Mouse (Mus musculus): ENCODE results near the gene Peg10.
A peak's percentile ranks its signal among the peaks of the same experiment; 100 is the strongest.
"Not testable (repeated sequence)": the region's sequence is repeated elsewhere in the genome, so short reads cannot be mapped to it uniquely, and the experiment has no call there.

Gene Peg10

DNA sequence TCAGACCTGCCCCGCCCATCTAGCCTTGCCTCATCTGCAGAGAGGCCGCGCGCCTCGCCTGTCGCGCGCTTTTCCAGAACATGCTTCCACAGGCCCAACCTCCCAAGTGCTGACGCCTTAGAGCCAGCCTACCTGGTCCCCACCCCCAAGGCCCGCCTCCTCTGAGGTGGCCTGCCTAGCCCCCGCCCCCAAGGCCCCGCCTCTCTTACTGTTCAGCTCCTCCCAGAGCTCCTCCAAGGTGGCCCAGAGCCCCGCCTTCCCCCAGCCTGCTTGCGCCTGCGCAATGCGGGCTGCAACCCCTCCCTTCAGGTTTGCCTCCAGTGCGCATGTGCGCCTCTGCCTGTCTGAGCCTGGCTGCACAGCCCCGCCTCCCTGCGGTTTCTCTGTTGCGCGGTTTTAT lies 2.0 kb downstream of the Peg10 start:
- DNase-seq: peak; percentile 96

DNA sequence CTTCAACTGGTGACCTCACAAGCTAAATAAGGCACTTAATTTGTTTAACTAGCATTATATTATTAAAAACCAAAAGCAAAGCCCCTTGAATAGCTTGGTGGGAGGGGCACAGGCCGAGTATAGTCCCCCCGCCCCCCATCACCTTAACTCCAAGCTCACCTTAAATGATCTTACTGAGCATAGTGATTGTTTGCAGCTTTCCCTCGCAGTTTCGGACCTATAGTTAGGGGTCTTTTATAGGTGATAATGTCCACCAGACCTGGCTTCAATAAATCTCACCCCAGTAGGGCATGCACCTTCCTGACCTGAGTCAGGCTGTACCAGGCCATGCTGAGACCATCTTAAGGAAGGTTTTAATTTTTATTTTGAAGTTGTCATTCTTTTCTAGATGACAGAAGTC lies 4.2 kb downstream of the Peg10 start:
- DNase-seq: no peak

DNA sequence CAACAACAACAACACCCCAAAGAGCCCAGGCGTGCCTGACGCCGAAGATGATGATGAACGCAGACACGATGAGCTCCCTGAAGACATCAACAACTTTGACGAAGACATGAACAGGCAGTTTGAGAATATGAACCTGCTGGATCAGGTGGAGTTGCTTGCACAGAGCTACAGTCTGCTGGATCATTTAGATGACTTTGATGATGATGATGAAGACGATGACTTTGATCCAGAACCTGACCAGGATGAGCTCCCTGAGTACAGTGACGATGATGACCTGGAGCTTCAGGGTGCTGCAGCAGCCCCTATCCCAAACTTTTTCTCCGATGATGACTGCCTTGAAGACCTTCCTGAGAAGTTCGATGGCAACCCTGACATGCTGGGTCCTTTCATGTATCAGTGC lies 7.2 kb downstream of the Peg10 start:
- no peak for DNase-seq

DNA sequence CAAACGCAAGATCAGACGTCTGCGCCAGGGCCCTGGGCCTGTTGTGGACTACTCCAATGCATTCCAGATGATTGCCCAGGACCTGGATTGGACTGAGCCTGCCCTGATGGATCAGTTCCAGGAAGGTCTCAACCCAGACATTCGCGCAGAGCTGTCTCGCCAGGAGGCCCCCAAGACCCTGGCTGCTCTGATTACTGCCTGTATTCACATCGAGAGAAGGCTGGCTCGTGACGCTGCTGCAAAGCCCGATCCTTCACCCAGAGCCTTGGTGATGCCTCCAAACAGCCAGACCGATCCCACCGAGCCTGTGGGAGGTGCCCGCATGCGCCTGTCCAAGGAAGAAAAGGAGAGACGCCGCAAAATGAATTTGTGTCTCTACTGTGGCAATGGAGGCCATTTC lies 7.8 kb downstream of the Peg10 start:
- DNase-seq: no peak

GRCm38 (mm10) chr6:4761415-4762142 lies 14.5 kb downstream of the Peg10 start:
- DNase-seq: not testable (repeated sequence)

- DNase-seq: no peak
Observed at GRCm38 (mm10) chr6:4762252-4762651, 15.1 kb downstream of the Peg10 start.

- no peak for DNase-seq
Observed at GRCm38 (mm10) chr6:4796281-4796680, 49.2 kb downstream of the Peg10 start.

- DNase-seq: not testable (repeated sequence)
Observed at GRCm38 (mm10) chr6:4797317-4797716, 50.2 kb downstream of the Peg10 start.

DNA sequence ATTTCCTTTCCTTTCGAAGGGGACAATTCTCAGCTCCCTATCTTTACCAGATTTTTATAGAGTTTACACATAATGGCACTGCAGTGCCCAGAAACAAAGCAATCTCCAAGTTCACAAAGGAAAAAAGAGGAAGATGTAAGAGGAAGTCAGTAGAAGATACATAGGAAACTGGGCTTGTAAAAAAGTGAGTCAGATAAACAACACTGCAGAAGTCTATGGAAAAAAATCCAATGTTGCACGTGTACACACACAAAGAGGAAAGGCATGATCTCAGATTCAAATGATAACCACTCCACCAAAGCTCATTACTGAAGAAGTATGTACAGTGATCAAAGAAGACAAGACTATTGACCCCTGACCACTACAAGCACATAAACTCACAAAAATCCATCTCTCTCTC lies 51.3 kb downstream of the Peg10 start:
- no peak for DNase-seq

DNA sequence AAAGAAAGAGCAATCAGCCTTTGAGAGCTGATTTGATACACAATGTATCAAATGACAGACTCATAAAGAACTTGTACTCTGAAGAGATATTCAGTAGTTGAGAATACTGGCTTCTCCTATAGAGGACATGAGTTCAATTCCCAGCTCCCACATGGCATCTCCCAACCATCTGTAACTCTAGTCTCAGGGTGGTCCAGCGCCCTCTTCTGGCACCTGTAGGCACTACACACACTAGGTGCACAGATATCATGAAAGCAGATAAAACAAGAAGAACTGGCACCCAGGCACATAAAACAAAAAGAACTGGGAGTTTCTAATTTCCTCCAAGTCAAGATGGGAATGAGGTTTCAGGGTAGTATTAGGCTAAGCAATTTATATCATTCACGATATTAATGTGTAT lies 52.3 kb downstream of the Peg10 start:
- DNase-seq: no peak

DNA sequence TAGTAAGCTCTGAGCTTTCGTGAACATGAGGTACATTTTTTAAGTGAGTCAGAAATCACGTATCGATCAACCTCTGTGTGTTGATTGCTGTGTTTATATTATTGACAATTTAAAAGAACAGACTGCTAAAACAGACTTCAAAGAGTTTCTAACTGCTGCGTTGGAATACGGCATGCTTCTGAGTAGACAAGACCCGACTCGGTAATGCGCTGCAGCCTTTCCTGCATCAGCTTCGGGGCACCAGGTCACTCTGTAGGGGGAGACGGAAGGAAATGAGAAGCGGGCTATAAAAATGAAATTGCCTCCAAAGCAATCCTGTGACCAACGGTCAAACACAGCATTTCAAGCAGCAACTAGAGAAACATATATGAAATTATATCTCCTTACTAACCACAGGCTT lies 59.9 kb downstream of the Peg10 start:
- DNase-seq: peak; percentile 4

Data from liver (tissue).